Mouse (Mus musculus): ENCODE data around the gene Gm10320. TPM values are rescaled to one million over a fixed set of nuclear protein-coding genes. Genes with fewer than 3 reads are reported as not detected.

The Gm10320 gene
- polyA plus RNA-seq, 1 experiment, result 1.1 TPM

DNA sequence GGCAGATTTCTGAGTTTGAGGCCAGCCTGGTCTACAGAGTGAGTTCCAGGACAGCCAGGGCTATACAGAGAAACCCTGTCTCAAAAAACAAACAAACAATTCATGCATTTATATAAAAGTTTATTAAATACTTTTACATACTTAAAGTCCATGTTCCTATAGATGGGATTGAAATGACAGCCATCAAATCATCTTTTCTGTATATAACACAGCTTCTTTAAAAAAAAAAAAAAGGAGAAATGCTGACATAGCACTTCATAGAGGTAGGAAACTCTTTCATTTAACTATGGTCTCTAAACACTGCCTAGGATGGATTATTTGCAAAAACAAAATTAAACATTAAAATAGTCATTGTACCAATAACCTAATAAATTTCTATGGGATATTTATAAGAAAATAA, 43.1 kb downstream of the Gm10320 start:
- Histone ChIP-seq H3K36me3 (ENCODE audit: control insufficient read depth, insufficient read depth, low read length) (no peaks in the 10 kb centered on the region), H3K4me3 (ENCODE audit: low read depth, low read length) (no peak overlapping the region), H3K4me1 (ENCODE audit: control insufficient read depth, insufficient read depth, insufficient read length, low read length) (no peaks in the 10 kb centered on the region), H3K27me3 (ENCODE audit: control insufficient read depth, insufficient read depth, low read length) (no peaks in the 10 kb centered on the region), H3K27ac (ENCODE audit: insufficient read depth, low read depth, low read length) (no peak overlapping the region)
- TF ChIP-seq CTCF (IDR thresholded peaks at IDR 0.05; ENCODE audit: extremely low read depth, insufficient read length, insufficient replicate concordance, low read depth, low read length), result no peak
- no peak for TF ChIP-seq POLR2A (IDR thresholded peaks at IDR 0.05; ENCODE audit: low read depth, low read length)

- no peak for TF ChIP-seq POLR2A (IDR thresholded peaks at IDR 0.05; ENCODE audit: low read depth, low read length)
- TF ChIP-seq CTCF (IDR thresholded peaks at IDR 0.05; ENCODE audit: extremely low read depth, insufficient read length, insufficient replicate concordance, low read depth, low read length), result no peak
- whole genome bisulfite sequencing, result 77% methylated on average over 6 of the region's 6 CpGs
- Histone ChIP-seq H3K27ac (ENCODE audit: insufficient read depth, low read depth, low read length) (no peak overlapping the region), H3K27me3 (ENCODE audit: control insufficient read depth, insufficient read depth, low read length) (no peaks in the 10 kb centered on the region), H3K36me3 (ENCODE audit: control insufficient read depth, insufficient read depth, low read length) (no peaks in the 10 kb centered on the region), H3K4me3 (ENCODE audit: low read depth, low read length) (no peak overlapping the region), H3K4me1 (ENCODE audit: control insufficient read depth, insufficient read depth, insufficient read length, low read length) (no peaks in the 10 kb centered on the region)
Observed at GRCm38 (mm10) chr13:98447741-98448140, 44.1 kb downstream of the Gm10320 start.

GRCm38 (mm10) chr13:98445391-98446125, 46.2 kb downstream of the Gm10320 start:
- Histone ChIP-seq H3K36me3 (ENCODE audit: control insufficient read depth, insufficient read depth, low read length) (no peaks in the 10 kb centered on the region), H3K27ac (ENCODE audit: insufficient read depth, low read depth, low read length) (no peak overlapping the region), H3K27me3 (ENCODE audit: control insufficient read depth, insufficient read depth, low read length) (no peaks in the 10 kb centered on the region), H3K4me3 (ENCODE audit: low read depth, low read length) (no peak overlapping the region), H3K4me1 (ENCODE audit: control insufficient read depth, insufficient read depth, insufficient read length, low read length) (no peaks in the 10 kb centered on the region)
- TF ChIP-seq POLR2A (IDR thresholded peaks at IDR 0.05; ENCODE audit: low read depth, low read length) (no peak), CTCF (IDR thresholded peaks at IDR 0.05; ENCODE audit: extremely low read depth, insufficient read length, insufficient replicate concordance, low read depth, low read length) (no peak)
- 83% methylated on average over 7 of the region's 7 CpGs for WGBS

- no peak overlapping the region for H3K4me3 ChIP-seq (ENCODE audit: low read depth, low read length)
- WGBS, result 80% methylated on average over 4 of the region's 4 CpGs
- no peak for TF ChIP-seq POLR2A (IDR thresholded peaks at IDR 0.05; ENCODE audit: low read depth, low read length)
- no peak for TF ChIP-seq CTCF (IDR thresholded peaks at IDR 0.05; ENCODE audit: extremely low read depth, insufficient read length, insufficient replicate concordance, low read depth, low read length)
- no peaks in the 10 kb centered on the region for H3K4me1 ChIP-seq (ENCODE audit: control insufficient read depth, insufficient read depth, insufficient read length, low read length)
- H3K27ac ChIP-seq (ENCODE audit: insufficient read depth, low read depth, low read length), result no peak overlapping the region
- no peaks in the 10 kb centered on the region for H3K27me3 ChIP-seq (ENCODE audit: control insufficient read depth, insufficient read depth, low read length)
- no peaks in the 10 kb centered on the region for H3K36me3 ChIP-seq (ENCODE audit: control insufficient read depth, insufficient read depth, low read length)
Observed at GRCm38 (mm10) chr13:98441001-98441400, 50.8 kb downstream of the Gm10320 start.

DNA sequence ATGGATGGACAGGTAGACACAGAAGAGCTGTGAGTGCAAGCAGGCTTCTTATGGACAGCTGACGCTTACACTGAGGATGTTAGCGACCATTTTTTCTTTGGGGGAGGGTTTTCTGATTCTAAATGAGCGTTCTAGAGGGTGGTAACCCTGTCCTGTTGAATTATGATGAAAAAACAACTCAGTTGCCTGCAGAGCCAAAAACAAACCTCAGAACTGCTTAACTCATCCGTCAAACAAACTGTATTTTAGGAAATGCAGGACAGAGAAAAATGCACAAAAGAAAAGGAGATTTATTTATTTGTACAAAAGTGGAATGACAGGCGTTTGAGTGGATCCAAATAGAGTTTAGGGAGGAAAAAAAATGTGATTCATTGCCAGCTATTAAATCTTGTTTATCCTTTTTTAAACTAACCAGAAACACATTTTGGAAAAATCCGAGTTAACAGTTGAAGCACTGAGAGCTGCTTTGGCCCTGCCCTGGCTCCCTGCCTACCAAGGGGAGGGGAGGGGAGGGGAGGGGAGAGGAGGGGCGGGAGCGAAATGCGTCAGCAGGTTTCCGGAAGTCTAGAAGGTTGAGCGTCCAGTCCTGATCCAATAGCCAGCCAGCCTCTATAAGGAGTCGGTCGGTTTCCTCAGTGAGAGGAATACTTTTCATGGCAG, 51.4 kb downstream of the Gm10320 start:
- TF ChIP-seq CTCF (IDR thresholded peaks at IDR 0.05; ENCODE audit: extremely low read depth, insufficient read length, insufficient replicate concordance, low read depth, low read length) (no peak), POLR2A (IDR thresholded peaks at IDR 0.05; ENCODE audit: low read depth, low read length) (no peak)
- H3K4me3 ChIP-seq (ENCODE audit: low read depth, low read length), result no peak overlapping the region
- 42% methylated on average over 13 of the region's 13 CpGs for WGBS
- no peaks in the 10 kb centered on the region for H3K27me3 ChIP-seq (ENCODE audit: control insufficient read depth, insufficient read depth, low read length)
- H3K36me3 ChIP-seq (ENCODE audit: control insufficient read depth, insufficient read depth, low read length), result no peaks in the 10 kb centered on the region
- H3K27ac ChIP-seq (ENCODE audit: insufficient read depth, low read depth, low read length), result no peak overlapping the region
- H3K4me1 ChIP-seq (ENCODE audit: control insufficient read depth, insufficient read depth, insufficient read length, low read length), result no peaks in the 10 kb centered on the region

Other genes with a start within 250 kb of the Gm10320 start
- 0.65 and 1.3 TPM in 2 replicates for gene Utp15, start 229.0 kb downstream of the Gm10320 start, polyA plus RNA-seq (2012; rRNA removed)
- gene Ankra2, start 228.9 kb downstream of the Gm10320 start, polyA plus RNA-seq (2012; rRNA removed), result 3.6 and 6.4 TPM in 2 replicates
- not detected in 2 replicates for gene Gm21976, start 212.1 kb downstream of the Gm10320 start, polyA plus RNA-seq (2012; rRNA removed)
- gene Btf3, start 175.0 kb downstream of the Gm10320 start, polyA plus RNA-seq (2012; rRNA removed), result 37.8 and 80.5 TPM in 2 replicates
- not detected in 2 replicates for gene Foxd1, start 137.8 kb downstream of the Gm10320 start, polyA plus RNA-seq (2012; rRNA removed)
- gene Tmem174, start 145.4 kb upstream of the Gm10320 start, polyA plus RNA-seq (2012; rRNA removed), result 0.08 TPM in 1 of 2 replicates, not detected in the other
- 11.5 and 20.5 TPM in 2 replicates for gene Tmem171, start 202.8 kb upstream of the Gm10320 start, polyA plus RNA-seq (2012; rRNA removed)

Data from small intestine, adult 2 months (tissue).